Mouse (Mus musculus): ENCODE data around the gene Gimap9. TPM values are rescaled to one million over a fixed set of nuclear protein-coding genes. Genes with fewer than 3 reads are reported as not detected.

Gimap9 gene
- polyA plus RNA-seq, 1 experiment from 2014 or later, result 13.6 TPM

- Histone ChIP-seq H3K36me3 (no peaks in the 10 kb centered on the region), H3K4me2 (no peak overlapping the region), H3K9me3 (no peaks in the 10 kb centered on the region), H3K9ac (no peak overlapping the region), H3K27me3 (no peaks in the 10 kb centered on the region), H3K4me1 (no peaks in the 10 kb centered on the region), H3K4me3 (no peak overlapping the region), H3K27ac (no peak overlapping the region)
- 85% methylated on average over 5 of the region's 5 CpGs for WGBS
- ATAC-seq (ENCODE audit: insufficient number of reproducible peaks, insufficient read depth, low FRiP score, low TSS enrichment, low read depth), result no peak
Measured at GRCm38 (mm10) chr6:48727761-48728160, 51.8 kb downstream of the Gimap9 start.

Other genes starting within 250 kb of the Gimap9 start
- 30.2 and 31.6 TPM in 2 replicates for gene Zfp467, start 230.3 kb upstream of the Gimap9 start, polyA plus RNA-seq (2015; fragmentation: Nextera tagmentation; extraction: Ambion mirVana)
- 0.25 and 0.46 TPM in 2 replicates for gene Sspo, start 227.9 kb upstream of the Gimap9 start, polyA plus RNA-seq (2015; fragmentation: Nextera tagmentation; extraction: Ambion mirVana)
- gene Atp6v0e2, start 138.5 kb upstream of the Gimap9 start, polyA plus RNA-seq (2015; fragmentation: Nextera tagmentation; extraction: Ambion mirVana), result 13.4 and 13.9 TPM in 2 replicates
- gene Lrrc61, start 121.3 kb upstream of the Gimap9 start, polyA plus RNA-seq (2015; fragmentation: Nextera tagmentation; extraction: Ambion mirVana), result 10.5 and 10.8 TPM in 2 replicates
- 4.5 and 5.5 TPM in 2 replicates for gene Rarres2, start 103.3 kb upstream of the Gimap9 start, polyA plus RNA-seq (2015; fragmentation: Nextera tagmentation; extraction: Ambion mirVana)
- not detected in 2 replicates for gene Gm45021, start 86.5 kb upstream of the Gimap9 start, polyA plus RNA-seq (2015; fragmentation: Nextera tagmentation; extraction: Ambion mirVana)
- 23.0 and 24.2 TPM in 2 replicates for gene Repin1, start 82.2 kb upstream of the Gimap9 start, polyA plus RNA-seq (2015; fragmentation: Nextera tagmentation; extraction: Ambion mirVana)
- gene Gm44965, start 82.2 kb upstream of the Gimap9 start, polyA plus RNA-seq (2015; fragmentation: Nextera tagmentation; extraction: Ambion mirVana), result 1.2 TPM in 1 of 2 replicates, not detected in the other
- 5.4 and 9.8 TPM in 2 replicates for gene Zfp775, start 74.1 kb upstream of the Gimap9 start, polyA plus RNA-seq (2015; fragmentation: Nextera tagmentation; extraction: Ambion mirVana)
- 1.3 and 1.5 TPM in 2 replicates for gene AI854703, start 49.4 kb upstream of the Gimap9 start, polyA plus RNA-seq (2015; fragmentation: Nextera tagmentation; extraction: Ambion mirVana)
- 0.46 and 0.98 TPM in 2 replicates for gene Gimap8, start 28.9 kb upstream of the Gimap9 start, polyA plus RNA-seq (2015; fragmentation: Nextera tagmentation; extraction: Ambion mirVana)
- 10.9 and 11.4 TPM in 2 replicates for gene Gimap4, start 8.4 kb downstream of the Gimap9 start, polyA plus RNA-seq (2015; fragmentation: Nextera tagmentation; extraction: Ambion mirVana)
- gene Gimap6, start 32.1 kb downstream of the Gimap9 start, polyA plus RNA-seq (2015; fragmentation: Nextera tagmentation; extraction: Ambion mirVana), result 15.5 and 20.3 TPM in 2 replicates
- gene Gm28053, start 42.5 kb downstream of the Gimap9 start, polyA plus RNA-seq (2015; fragmentation: Nextera tagmentation; extraction: Ambion mirVana), result 1.4 and 1.6 TPM in 2 replicates
- not detected in 2 replicates for gene Gimap7, start 42.5 kb downstream of the Gimap9 start, polyA plus RNA-seq (2015; fragmentation: Nextera tagmentation; extraction: Ambion mirVana)
- 8.0 and 9.0 TPM in 2 replicates for gene Gimap1, start 62.9 kb downstream of the Gimap9 start, polyA plus RNA-seq (2015; fragmentation: Nextera tagmentation; extraction: Ambion mirVana)
- 2.3 and 3.8 TPM in 2 replicates for gene Gimap5, start 70.1 kb downstream of the Gimap9 start, polyA plus RNA-seq (2015; fragmentation: Nextera tagmentation; extraction: Ambion mirVana)
- not detected in 2 replicates for gene Gimap3, start 94.7 kb downstream of the Gimap9 start, polyA plus RNA-seq (2015; fragmentation: Nextera tagmentation; extraction: Ambion mirVana)
- 49.3 and 51.9 TPM in 2 replicates for gene Tmem176a, start 164.8 kb downstream of the Gimap9 start, polyA plus RNA-seq (2015; fragmentation: Nextera tagmentation; extraction: Ambion mirVana)
- gene Tmem176b, start 165.4 kb downstream of the Gimap9 start, polyA plus RNA-seq (2015; fragmentation: Nextera tagmentation; extraction: Ambion mirVana), result 171 and 177 TPM in 2 replicates
- 1.2 TPM in 1 of 2 replicates, not detected in the other for gene Aoc1, start 196.8 kb downstream of the Gimap9 start, polyA plus RNA-seq (2015; fragmentation: Nextera tagmentation; extraction: Ambion mirVana)